In the genomic region with DNA sequence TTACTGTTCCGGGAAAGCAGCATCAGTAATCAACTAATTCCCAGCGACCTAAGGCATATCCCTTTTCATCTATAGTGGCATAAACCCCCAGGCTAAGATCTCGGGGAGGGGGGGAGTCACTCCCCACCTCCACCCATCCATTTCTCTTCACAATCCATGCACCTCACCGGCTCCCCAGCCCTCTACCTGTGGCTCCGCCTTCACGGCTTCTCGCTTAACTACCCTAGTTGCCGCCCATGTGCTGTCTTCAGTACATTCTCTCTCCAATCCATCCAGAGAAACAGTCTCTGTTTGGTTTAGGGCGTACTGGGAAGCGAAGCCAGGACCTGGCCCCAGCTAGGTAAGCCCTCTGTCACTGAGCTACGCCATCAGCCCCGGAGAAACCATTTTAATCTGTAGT, we compare ENCODE assay signal across 7 mouse cellular contexts. TPM values are rescaled to one million over a fixed set of nuclear protein-coding genes. Genes with fewer than 3 reads are reported as not detected.
A peak's percentile ranks its signal among the peaks of the same experiment; 100 is the strongest.
DNase-seq lines count a peak whose midpoint lies in the region; ATAC-seq lines count a peak whose summit lies in the region.

No protein-coding gene starts in this region.

- H3K4me2 ChIP-seq in hindbrain, embryonic 16.5 days (ENCODE audit: low read length) = peak overlapping the region; percentile 77
- H3K4me2 ChIP-seq in liver, embryonic 12.5 days = peak overlapping the region; percentile 96

- H3K4me3 ChIP-seq in hindbrain, embryonic 16.5 days (ENCODE audit: low read length) = peak overlapping the region; percentile 93
- H3K4me3 ChIP-seq in liver, embryonic 12.5 days = no peak overlapping the region

- no peaks in the 10 kb centered on the region for H3K9me3 ChIP-seq in hindbrain, embryonic 16.5 days (ENCODE audit: control insufficient read depth, low read length)
- H3K9me3 ChIP-seq in liver, embryonic 12.5 days (replicated peaks) = no peaks in the 10 kb centered on the region

- H3K27ac ChIP-seq in hindbrain, embryonic 16.5 days (ENCODE audit: low read depth, low read length) = no peak overlapping the region
- no peak overlapping the region for H3K27ac ChIP-seq in liver, embryonic 12.5 days

- H3K4me1 ChIP-seq in hindbrain, embryonic 16.5 days (ENCODE audit: control insufficient read depth, insufficient read depth, low read depth, low read length) = peaks cover 18% of the 10 kb centered on the region
- peaks cover 14% of the 10 kb centered on the region for H3K4me1 ChIP-seq in liver, embryonic 12.5 days

- DNase-seq in ZHBTc4 (ENCODE audit: low read depth, low spot score) = peak; percentile 18
- peak; percentile 45 for DNase-seq in cerebellum, adult 8-10 months
- no peak for DNase-seq in thymus, postnatal 4 days
- DNase-seq in adrenal gland, postnatal 25 days = no peak

- H3K36me3 ChIP-seq in hindbrain, embryonic 16.5 days (ENCODE audit: control insufficient read depth, insufficient read depth, low read length) = no peaks in the 10 kb centered on the region
- H3K36me3 ChIP-seq in liver, embryonic 12.5 days = no peaks in the 10 kb centered on the region

- 13% methylated on average over 12 of the region's 12 CpGs for WGBS in hindbrain, embryonic 16.5 days
- 18% methylated on average over 12 of the region's 12 CpGs for WGBS in liver, embryonic 12.5 days (ENCODE audit: insufficient replicate concordance)

- no peaks in the 10 kb centered on the region for H3K27me3 ChIP-seq in hindbrain, embryonic 16.5 days (replicated peaks; ENCODE audit: control insufficient read depth, insufficient read depth, low read length)
- H3K27me3 ChIP-seq in liver, embryonic 12.5 days (replicated peaks) = peaks cover 61% of the 10 kb centered on the region

- peak overlapping the region; percentile 48; the same call in 1 of the 2 replicates for H3K9ac ChIP-seq in hindbrain, embryonic 16.5 days (ENCODE audit: low read depth, low read length)
- H3K9ac ChIP-seq in liver, embryonic 12.5 days = no peak overlapping the region

- no peak for ATAC-seq in hindbrain, embryonic 16.5 days
- no peak for ATAC-seq in liver, embryonic 12.5 days
- ATAC-seq in activated CD4-positive, CD25-positive, alpha-beta regulatory T cell, adult 4 months = no peak

RNA-seq across cellular contexts. Expression of a gene that starts 1.4 kb away (rescaled TPM):
- 52.8 and 65.4 TPM in 2 replicates for polyA plus RNA-seq in hindbrain, embryonic 16.5 days (2015; fragmentation: Nextera tagmentation; extraction: Ambion mirVana)
- 1.9 and 2.0 TPM in 2 replicates for polyA plus RNA-seq in liver, embryonic 12.5 days (2016; fragmentation: Nextera tagmentation; extraction: Ambion mirVana)
- total RNA-seq in adrenal gland, postnatal 25 days (2021) = 18.3 and 19.1 TPM in 2 replicates
- polyA plus RNA-seq in activated CD4-positive, CD25-positive, alpha-beta regulatory T cell, adult 4 months (2017; shearing (Covaris generic)) = under 1 TPM in 1 of 2 experiments, not detected in 1; 0.83 TPM

RNA-seq across cellular contexts. Expression of a gene that starts 35.9 kb away (rescaled TPM):
- 0.05 TPM in 1 of 2 replicates, not detected in the other for polyA plus RNA-seq in hindbrain, embryonic 16.5 days (2015; fragmentation: Nextera tagmentation; extraction: Ambion mirVana)
- not detected in 2 replicates for polyA plus RNA-seq in liver, embryonic 12.5 days (2016; fragmentation: Nextera tagmentation; extraction: Ambion mirVana)
- not detected in 2 replicates for total RNA-seq in adrenal gland, postnatal 25 days (2021)
- polyA plus RNA-seq in activated CD4-positive, CD25-positive, alpha-beta regulatory T cell, adult 4 months (2017; shearing (Covaris generic)) = not detected

RNA-seq across cellular contexts. Expression of a gene that starts 57.1 kb away (rescaled TPM):
- 61.7 and 78.6 TPM in 2 replicates for polyA plus RNA-seq in hindbrain, embryonic 16.5 days (2015; fragmentation: Nextera tagmentation; extraction: Ambion mirVana)
- polyA plus RNA-seq in liver, embryonic 12.5 days (2016; fragmentation: Nextera tagmentation; extraction: Ambion mirVana) = 2.6 and 2.7 TPM in 2 replicates
- total RNA-seq in adrenal gland, postnatal 25 days (2021) = 37.7 and 48.6 TPM in 2 replicates
- 1 to 10 TPM; 1.1 to 2.1 TPM for polyA plus RNA-seq in activated CD4-positive, CD25-positive, alpha-beta regulatory T cell, adult 4 months (2017; shearing (Covaris generic))

Comparison
In these comparisons a context has a peak if more than half of its experiments do, and no peak if none do; other contexts are left out.
1. DNase-seq: peak in ZHBTc4 (single experiment) and cerebellum, adult 8-10 months (single experiment); none in thymus, postnatal 4 days (single experiment) and adrenal gland, postnatal 25 days (single experiment).
2. RNA of a gene that starts 1.4 kb away (polyA plus RNA-seq): 52.8 to 65.4 TPM in hindbrain, embryonic 16.5 days; 1.9 to 2.0 TPM in liver, embryonic 12.5 days and 0.83 TPM in activated CD4-positive, CD25-positive, alpha-beta regulatory T cell, adult 4 months; every median in the first group is over 10 times any median in the second.
3. RNA of a gene that starts 57.1 kb away (polyA plus RNA-seq): 61.7 to 78.6 TPM in hindbrain, embryonic 16.5 days; 2.6 to 2.7 TPM in liver, embryonic 12.5 days and 1.1 to 2.1 TPM in activated CD4-positive, CD25-positive, alpha-beta regulatory T cell, adult 4 months; every median in the first group is over 10 times any median in the second.